Mouse (Mus musculus): Measurements from ENCODE around the gene Ppib. TPM values are rescaled to one million over a fixed set of nuclear protein-coding genes. Genes with fewer than 3 reads are reported as not detected.

The Ppib gene
- total and polyA plus RNA-seq, 2 experiments from 2014 or later, result 277 to 310 TPM

- DNase-seq (ENCODE audit: low spot score) (no peak), ATAC-seq (ENCODE audit: insufficient read depth, low read depth) (no peak)
- TF ChIP-seq EP300 (IDR thresholded peaks at IDR 0.05; ENCODE audit: low read depth) (no peak), CTCF (IDR thresholded peaks at IDR 0.05; ENCODE audit: low read depth) (no peak)
- Histone ChIP-seq H3K4me3 (ENCODE audit: low read depth, low read length) (no peak overlapping the region), H3K36me3 (replicated peaks; ENCODE audit: control insufficient read depth, insufficient read depth, low read length) (peaks cover 95% of the 10 kb centered on the region), H3K27ac (ENCODE audit: low read depth) (no peak overlapping the region), H3K9ac (replicated peaks; ENCODE audit: low read depth, low read length) (no peak overlapping the region), H3K4me2 (ENCODE audit: low read depth, low read length) (no peak overlapping the region), H3K27me3 (ENCODE audit: control insufficient read depth, insufficient read depth, low read length) (no peaks in the 10 kb centered on the region), H3K9me3 (replicated peaks; ENCODE audit: control insufficient read depth, low read length) (no peaks in the 10 kb centered on the region), H3K4me1 (ENCODE audit: control insufficient read depth, insufficient read depth) (no peaks in the 10 kb centered on the region)
- WGBS, result 45% methylated on average over 2 of the region's 2 CpGs
Measured at GRCm38 (mm10) chr9:66092664-66093063, 32.6 kb downstream of the Ppib start.

GRCm38 (mm10) chr9:66101577-66101976 is 41.6 kb downstream of the Ppib start:
- 91% methylated on average over 8 of the region's 8 CpGs for WGBS

GRCm38 (mm10) chr9:66102668-66103067 is 42.6 kb downstream of the Ppib start:
- Histone ChIP-seq H3K27ac (ENCODE audit: low read depth) (no peak overlapping the region), H3K4me2 (ENCODE audit: low read depth, low read length) (no peak overlapping the region), H3K9ac (replicated peaks; ENCODE audit: low read depth, low read length) (no peak overlapping the region), H3K4me3 (ENCODE audit: low read depth, low read length) (no peak overlapping the region), H3K36me3 (replicated peaks; ENCODE audit: control insufficient read depth, insufficient read depth, low read length) (peaks cover 77% of the 10 kb centered on the region), H3K4me1 (ENCODE audit: control insufficient read depth, insufficient read depth) (no peaks in the 10 kb centered on the region), H3K9me3 (replicated peaks; ENCODE audit: control insufficient read depth, low read length) (no peaks in the 10 kb centered on the region), H3K27me3 (ENCODE audit: control insufficient read depth, insufficient read depth, low read length) (no peaks in the 10 kb centered on the region)
- DNase-seq (ENCODE audit: low spot score), result no peak
- 92% methylated on average over 6 of the region's 6 CpGs for WGBS
- no peak for ATAC-seq (ENCODE audit: insufficient read depth, low read depth)
- TF ChIP-seq EP300 (IDR thresholded peaks at IDR 0.05; ENCODE audit: low read depth) (no peak), CTCF (IDR thresholded peaks at IDR 0.05; ENCODE audit: low read depth) (no peak)

More at GRCm38 (mm10) chr9:66101577-66101976, 41.6 kb downstream of the Ppib start:
- ATAC-seq (ENCODE audit: insufficient read depth, low read depth), result no peak
- peaks cover 79% of the 10 kb centered on the region for H3K36me3 ChIP-seq (replicated peaks; ENCODE audit: control insufficient read depth, insufficient read depth, low read length)
- H3K4me3 ChIP-seq (ENCODE audit: low read depth, low read length), result no peak overlapping the region
- H3K27ac ChIP-seq (ENCODE audit: low read depth), result no peak overlapping the region
- no peaks in the 10 kb centered on the region for H3K4me1 ChIP-seq (ENCODE audit: control insufficient read depth, insufficient read depth)
- DNase-seq (ENCODE audit: low spot score), result no peak
- H3K9me3 ChIP-seq (replicated peaks; ENCODE audit: control insufficient read depth, low read length), result no peaks in the 10 kb centered on the region
- no peak overlapping the region for H3K4me2 ChIP-seq (ENCODE audit: low read depth, low read length)
- H3K27me3 ChIP-seq (ENCODE audit: control insufficient read depth, insufficient read depth, low read length), result no peaks in the 10 kb centered on the region
- TF ChIP-seq CTCF (IDR thresholded peaks at IDR 0.05; ENCODE audit: low read depth), result no peak
- no peak for TF ChIP-seq EP300 (IDR thresholded peaks at IDR 0.05; ENCODE audit: low read depth)
- no peak overlapping the region for H3K9ac ChIP-seq (replicated peaks; ENCODE audit: low read depth, low read length)

- WGBS, result 93% methylated on average over 4 of the region's 4 CpGs
- TF ChIP-seq CTCF (IDR thresholded peaks at IDR 0.05; ENCODE audit: low read depth) (no peak), EP300 (IDR thresholded peaks at IDR 0.05; ENCODE audit: low read depth) (no peak)
- DNase-seq (ENCODE audit: low spot score), result no peak
- Histone ChIP-seq H3K36me3 (replicated peaks; ENCODE audit: control insufficient read depth, insufficient read depth, low read length) (peaks cover 80% of the 10 kb centered on the region), H3K9me3 (replicated peaks; ENCODE audit: control insufficient read depth, low read length) (no peaks in the 10 kb centered on the region), H3K9ac (replicated peaks; ENCODE audit: low read depth, low read length) (no peak overlapping the region), H3K27ac (ENCODE audit: low read depth) (no peak overlapping the region), H3K4me2 (ENCODE audit: low read depth, low read length) (no peak overlapping the region), H3K4me1 (ENCODE audit: control insufficient read depth, insufficient read depth) (no peaks in the 10 kb centered on the region), H3K27me3 (ENCODE audit: control insufficient read depth, insufficient read depth, low read length) (no peaks in the 10 kb centered on the region), H3K4me3 (ENCODE audit: low read depth, low read length) (no peak overlapping the region)
- ATAC-seq (ENCODE audit: insufficient read depth, low read depth), result no peak
Measured at GRCm38 (mm10) chr9:66104601-66105000, 44.6 kb downstream of the Ppib start.

- no peak overlapping the region for H3K9ac ChIP-seq (replicated peaks; ENCODE audit: low read depth, low read length)
- peaks cover 77% of the 10 kb centered on the region for H3K36me3 ChIP-seq (replicated peaks; ENCODE audit: control insufficient read depth, insufficient read depth, low read length)
- no peaks in the 10 kb centered on the region for H3K4me1 ChIP-seq (ENCODE audit: control insufficient read depth, insufficient read depth)
- WGBS, result 92% methylated on average over 8 of the region's 8 CpGs
- no peaks in the 10 kb centered on the region for H3K9me3 ChIP-seq (replicated peaks; ENCODE audit: control insufficient read depth, low read length)
- no peak overlapping the region for H3K4me3 ChIP-seq (ENCODE audit: low read depth, low read length)
- no peak overlapping the region for H3K27ac ChIP-seq (ENCODE audit: low read depth)
- no peaks in the 10 kb centered on the region for H3K27me3 ChIP-seq (ENCODE audit: control insufficient read depth, insufficient read depth, low read length)
- TF ChIP-seq CTCF (IDR thresholded peaks at IDR 0.05; ENCODE audit: low read depth), result no peak
- no peak for TF ChIP-seq EP300 (IDR thresholded peaks at IDR 0.05; ENCODE audit: low read depth)
- no peak for ATAC-seq (ENCODE audit: insufficient read depth, low read depth)
- no peak for DNase-seq (ENCODE audit: low spot score)
- no peak overlapping the region for H3K4me2 ChIP-seq (ENCODE audit: low read depth, low read length)
Measured at GRCm38 (mm10) chr9:66105168-66105567, 45.1 kb downstream of the Ppib start.

- no peaks in the 10 kb centered on the region for H3K27me3 ChIP-seq (ENCODE audit: control insufficient read depth, insufficient read depth, low read length)
- H3K4me2 ChIP-seq (ENCODE audit: low read depth, low read length), result no peak overlapping the region
- no peak for ATAC-seq (ENCODE audit: insufficient read depth, low read depth)
- H3K36me3 ChIP-seq (replicated peaks; ENCODE audit: control insufficient read depth, insufficient read depth, low read length), result peaks cover 50% of the 10 kb centered on the region
- no peak for TF ChIP-seq CTCF (IDR thresholded peaks at IDR 0.05; ENCODE audit: low read depth)
- TF ChIP-seq EP300 (IDR thresholded peaks at IDR 0.05; ENCODE audit: low read depth), result no peak
- no peak overlapping the region for H3K9ac ChIP-seq (replicated peaks; ENCODE audit: low read depth, low read length)
- H3K9me3 ChIP-seq (replicated peaks; ENCODE audit: control insufficient read depth, low read length), result no peaks in the 10 kb centered on the region
- 100% methylated on average over 1 of the region's 1 CpGs for WGBS
- no peak overlapping the region for H3K27ac ChIP-seq (ENCODE audit: low read depth)
- DNase-seq (ENCODE audit: low spot score), result no peak
- H3K4me3 ChIP-seq (ENCODE audit: low read depth, low read length), result no peak overlapping the region
- no peaks in the 10 kb centered on the region for H3K4me1 ChIP-seq (ENCODE audit: control insufficient read depth, insufficient read depth)
Measured at GRCm38 (mm10) chr9:66109574-66109973, 49.6 kb downstream of the Ppib start.

Measured in heart, postnatal 0 days (tissue).